Mouse (Mus musculus): ENCODE measurements around the gene Gm281.
"Not testable (repeated sequence)": the region's sequence is repeated elsewhere in the genome, so short reads cannot be mapped to it uniquely, and the experiment has no call there.

The Gm281 gene

GRCm38 (mm10) chr14:13914387-13915082 lies at the start of gene Gm281:
Gm281 (minus strand) TSS chr14:13914478.
- DNase-seq (ENCODE audit: low spot score): no peak

DNA sequence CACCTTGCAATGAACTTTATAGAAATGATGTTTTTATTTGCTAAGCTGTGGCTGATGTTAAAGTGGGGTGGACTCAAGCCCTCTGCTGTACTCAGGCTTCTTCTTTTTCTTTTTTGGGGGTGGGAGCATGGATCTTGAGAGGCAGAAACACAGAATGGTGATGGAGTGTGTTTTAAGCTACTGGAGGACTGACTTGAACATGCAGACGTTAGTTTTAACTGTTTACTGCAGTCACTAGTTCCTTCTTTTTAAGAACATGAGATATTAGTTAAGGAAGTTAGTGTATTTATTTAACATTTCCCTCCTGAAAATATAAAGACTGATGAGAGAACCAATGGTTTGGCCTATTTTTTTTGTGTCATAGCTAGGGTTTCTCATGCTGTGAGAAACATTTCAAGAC lies 49.2 kb upstream of the Gm281 start:
- DNase-seq (ENCODE audit: low spot score): no peak

GRCm38 (mm10) chr14:13962476-13962875 lies 48.2 kb upstream of the Gm281 start:
- no peak for DNase-seq (ENCODE audit: low spot score)

DNA sequence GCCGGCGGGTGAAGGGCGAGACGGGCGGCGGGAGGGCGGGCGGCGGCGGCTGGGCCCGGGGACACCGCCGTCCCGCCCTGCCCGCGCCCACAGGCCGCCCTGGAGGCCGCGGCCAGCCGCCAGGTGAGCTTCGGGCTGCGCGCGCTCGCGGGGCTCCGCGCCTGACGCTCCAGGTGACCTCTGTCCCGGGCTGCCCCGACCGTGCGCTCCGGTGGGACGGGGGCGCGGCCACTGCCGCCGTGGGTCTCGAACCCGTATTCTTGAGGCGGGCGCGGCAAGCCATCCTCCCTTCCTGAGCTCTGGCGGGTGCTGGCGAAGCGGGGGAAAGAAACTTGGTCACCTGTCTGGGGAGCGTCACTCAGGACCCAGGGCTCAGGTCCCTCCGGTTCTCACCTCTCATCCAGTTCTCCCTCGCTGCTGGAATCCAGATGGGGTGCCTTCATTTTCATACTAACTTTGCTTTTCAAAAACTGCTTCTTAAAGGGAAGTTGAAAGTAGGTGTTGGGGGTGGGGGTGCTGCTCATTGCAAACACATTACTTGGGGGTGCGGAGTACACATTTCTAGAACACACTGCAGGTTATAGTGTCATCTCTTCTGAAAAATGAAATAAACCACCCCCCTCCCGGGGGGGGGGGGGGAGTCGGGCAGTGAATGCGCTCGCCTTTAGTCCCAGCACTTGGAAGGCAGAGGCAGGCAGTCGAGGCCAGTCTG lies 47.3 kb upstream of the Gm281 start, which contains the start of the genes Atxn7 and Thoc7:
Gene Atxn7, plus strand, starts transcription at position 40 of the 712 bp plus-strand sequence.
Gene Thoc7, minus strand, starts transcription at position 452 of the 712 bp plus-strand sequence.
- DNase-seq (ENCODE audit: low spot score): no peak

- no peak for DNase-seq (ENCODE audit: low spot score)
These were observed 46.4 kb upstream of the Gm281 start for GRCm38 (mm10) chr14:13960482-13961325.

DNA sequence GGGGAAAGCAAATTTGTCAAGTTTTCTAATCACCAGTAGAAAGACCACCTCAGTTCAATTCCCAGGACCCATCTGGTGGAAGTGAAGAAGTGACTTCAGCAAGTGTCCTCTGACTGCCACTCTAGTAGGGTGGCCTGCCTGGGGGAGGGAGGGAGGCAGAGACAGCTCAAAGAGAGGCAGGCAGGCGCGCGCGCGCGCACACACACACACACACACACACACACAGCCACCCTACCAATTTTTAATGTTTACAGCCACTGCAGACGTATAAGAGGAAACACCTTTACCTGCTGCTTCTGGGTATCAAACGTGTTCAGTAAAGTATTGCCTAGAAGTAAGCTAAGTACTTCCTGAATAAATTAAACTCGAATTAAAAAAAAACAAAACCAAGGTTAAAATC lies 45.8 kb upstream of the Gm281 start:
- DNase-seq (ENCODE audit: low spot score): no peak

DNA sequence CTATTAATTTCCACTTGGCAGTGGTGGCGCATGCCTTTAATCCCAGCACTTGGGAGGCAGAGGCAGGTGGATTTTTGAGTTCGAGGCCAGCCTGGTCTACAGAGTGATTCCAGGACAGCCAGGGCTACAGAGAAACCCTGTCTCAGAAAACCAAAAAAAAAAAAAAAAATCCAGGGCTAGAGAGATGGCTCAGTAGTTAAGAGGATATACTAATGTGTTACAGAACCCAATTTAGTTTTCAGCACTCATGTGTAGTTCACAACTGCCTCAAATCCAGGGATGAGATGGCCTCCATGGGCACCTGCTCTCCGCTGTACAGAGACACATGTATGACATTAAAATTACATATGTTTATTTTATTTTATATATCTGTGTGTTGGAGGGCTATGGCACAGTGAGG lies 37.9 kb upstream of the Gm281 start:
- DNase-seq (ENCODE audit: low spot score): not testable (repeated sequence)

DNA sequence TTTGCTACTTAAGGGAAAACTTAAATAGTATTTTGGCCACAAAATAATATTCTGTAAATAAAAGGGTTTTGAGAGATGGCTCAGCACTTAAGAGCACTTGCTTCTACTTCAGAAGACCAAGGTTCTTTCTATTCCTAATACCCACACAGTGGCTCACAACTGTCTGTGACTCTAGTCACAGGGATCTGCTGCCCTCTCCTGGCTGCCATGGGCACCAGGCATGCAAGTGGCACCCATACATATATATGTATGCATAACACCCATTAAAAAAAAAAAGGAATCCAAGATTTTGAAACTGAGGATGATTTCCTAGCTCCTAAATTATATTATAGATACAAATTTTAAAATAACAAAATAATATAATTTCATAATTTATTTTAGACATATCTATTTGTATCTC lies 36.1 kb upstream of the Gm281 start:
- no peak for DNase-seq (ENCODE audit: low spot score)

DNA sequence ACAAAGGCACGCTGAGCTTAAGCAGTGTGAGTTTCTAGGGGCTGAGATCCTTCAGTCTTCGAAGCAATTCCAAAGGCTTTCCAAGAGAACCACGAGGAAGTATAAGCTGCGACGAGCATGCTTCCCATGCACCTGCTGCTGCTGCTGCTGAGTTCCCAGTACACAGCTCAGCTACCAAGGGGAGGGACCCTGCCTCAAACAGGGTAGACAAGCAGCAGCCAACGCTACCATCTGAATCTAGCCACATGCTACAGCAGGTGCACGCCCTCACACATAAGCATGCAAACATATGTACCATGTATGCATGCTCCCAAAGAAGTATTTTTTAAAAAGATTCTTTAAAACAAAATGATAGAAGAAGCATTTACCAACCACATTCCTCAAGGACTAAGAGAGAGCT lies 34.1 kb upstream of the Gm281 start:
- no peak for DNase-seq (ENCODE audit: low spot score)

DNA sequence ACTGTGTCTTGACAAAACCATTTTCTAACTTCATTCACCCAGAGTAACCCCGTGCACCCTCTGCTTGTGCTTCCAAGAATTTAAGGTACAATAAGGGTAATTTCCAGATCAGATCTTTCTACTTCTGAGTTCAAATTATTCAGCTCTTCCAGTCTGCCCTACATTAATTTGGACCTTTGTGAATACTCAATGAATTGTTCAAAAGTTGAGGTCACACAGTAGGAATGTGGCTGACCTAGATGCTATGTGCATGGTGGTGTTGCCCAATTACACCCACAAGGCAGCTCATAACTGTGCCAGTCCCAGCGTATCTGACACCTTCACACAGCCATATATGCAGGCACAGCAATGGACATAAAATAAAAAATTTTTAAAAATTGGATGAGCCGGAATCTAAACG lies 30.4 kb upstream of the Gm281 start:
- no peak for DNase-seq (ENCODE audit: low spot score)

DNA sequence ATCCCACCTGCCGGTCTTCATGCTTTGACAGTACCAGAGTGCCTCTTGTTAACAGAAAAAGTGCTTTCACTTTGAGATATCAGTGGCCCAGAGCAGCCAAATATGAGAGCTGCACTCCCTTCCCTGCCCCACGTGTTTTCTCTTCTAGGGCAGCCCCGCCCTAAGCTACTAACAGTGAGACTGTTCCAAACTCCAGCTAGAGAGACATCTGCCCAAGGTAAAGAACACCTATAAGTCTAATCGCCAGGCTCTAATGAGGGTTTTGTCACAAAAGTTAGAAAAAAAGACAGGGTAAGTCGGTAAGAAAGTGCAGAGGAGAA lies 19.7 kb upstream of the Gm281 start:
- no peak for DNase-seq (ENCODE audit: low spot score)

DNA sequence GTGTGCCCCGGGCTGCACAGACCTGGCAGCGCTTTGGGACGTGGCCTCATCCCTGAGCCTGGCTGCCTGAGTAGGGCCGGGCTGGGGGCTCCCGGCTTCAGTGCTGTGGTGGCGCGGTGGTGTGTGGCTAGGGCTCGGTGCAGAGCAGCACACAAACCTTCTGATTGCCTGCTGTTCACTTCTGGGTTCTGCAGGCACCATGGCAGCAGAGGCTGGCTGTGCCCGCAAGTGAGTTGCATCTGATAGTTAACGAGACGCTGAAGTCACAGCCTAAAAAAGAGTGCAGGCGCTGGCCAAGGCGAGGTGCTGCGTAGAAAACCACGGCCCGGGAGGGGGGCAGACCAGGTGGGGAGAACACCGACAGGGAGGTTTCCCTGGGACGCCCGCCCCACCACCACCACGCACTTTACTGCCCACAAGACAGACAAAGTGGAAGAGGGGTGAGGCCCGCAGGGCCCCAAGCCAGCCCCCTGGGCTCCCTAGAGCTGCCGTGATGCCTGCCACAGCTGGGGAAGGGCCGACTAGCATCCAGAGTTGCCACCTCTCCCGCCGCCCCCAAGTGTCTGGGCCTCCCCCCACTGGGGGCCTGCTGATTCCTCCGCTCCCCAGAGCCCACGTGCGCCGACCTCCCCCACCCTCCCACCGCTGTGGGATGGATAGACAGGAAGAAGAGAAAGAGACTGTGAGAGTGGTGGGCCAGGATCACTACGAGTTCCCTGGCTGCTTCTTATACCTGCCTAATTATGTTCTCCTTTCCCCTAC lies 19.2 kb upstream of the Gm281 start:
- no peak for DNase-seq (ENCODE audit: low spot score)

- no peak for DNase-seq (ENCODE audit: low spot score)
These were observed 3.4 kb upstream of the Gm281 start for GRCm38 (mm10) chr14:13917630-13918029.

DNA sequence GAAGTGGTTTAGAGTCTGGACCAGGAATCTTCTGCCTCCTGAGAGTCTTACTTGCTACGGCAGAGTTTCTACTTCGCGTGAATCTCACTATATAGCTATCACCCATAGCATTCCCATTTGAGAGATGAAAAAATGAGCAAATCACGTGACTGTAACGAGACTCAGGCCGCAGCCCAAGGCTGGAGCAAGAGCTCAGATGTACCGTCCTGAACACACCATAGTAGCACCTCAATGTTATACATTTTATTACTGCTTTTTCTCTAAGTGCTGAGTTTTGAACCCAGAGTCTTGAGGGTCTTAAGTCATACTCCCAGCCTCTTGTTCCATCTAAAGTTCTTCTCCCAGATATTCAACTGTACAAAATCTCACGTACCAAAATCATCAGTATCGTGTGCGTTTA lies 2.9 kb upstream of the Gm281 start:
- DNase-seq (ENCODE audit: low spot score): no peak

DNA sequence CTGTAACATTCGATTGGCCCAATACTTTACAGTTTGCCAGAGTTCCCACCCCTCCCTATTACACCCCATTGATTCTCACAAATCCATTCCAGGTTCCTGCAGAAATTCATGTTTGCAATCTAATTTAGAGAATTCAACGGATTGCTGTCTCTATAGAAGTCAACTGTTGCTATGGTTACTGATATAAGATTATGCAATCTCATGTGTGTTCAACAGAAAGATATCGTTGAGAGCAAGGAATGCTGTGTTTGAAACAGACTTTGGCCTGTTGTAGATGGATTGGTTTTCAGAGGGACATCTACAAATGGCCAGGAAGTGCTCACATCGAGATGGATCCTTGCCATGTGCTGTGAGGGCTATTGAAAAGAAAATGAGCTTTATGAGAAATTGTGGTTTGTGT lies 929 bp upstream of the Gm281 start:
- DNase-seq (ENCODE audit: low spot score): no peak

DNA sequence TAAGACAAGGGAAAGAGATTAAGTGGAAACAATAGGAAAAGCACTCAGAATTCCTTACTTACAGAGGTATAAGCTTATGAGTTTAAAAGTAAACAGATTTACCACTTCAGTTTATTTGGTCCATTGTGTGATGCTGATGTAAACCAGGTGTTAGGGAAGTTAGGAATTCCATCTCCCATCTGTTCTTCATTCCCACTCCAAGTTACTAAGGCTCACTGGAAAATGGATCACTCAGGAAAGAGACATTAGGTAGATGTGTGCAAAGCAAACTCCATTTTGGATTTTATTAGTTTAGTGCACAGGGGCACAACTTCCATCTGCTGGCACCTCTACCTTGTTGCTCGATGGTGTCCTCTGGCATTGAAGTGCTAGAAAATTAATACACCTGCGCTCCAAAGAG lies 4.1 kb downstream of the Gm281 start:
- no peak for DNase-seq (ENCODE audit: low spot score)

- DNase-seq (ENCODE audit: low spot score): no peak
These were observed 7.1 kb downstream of the Gm281 start for GRCm38 (mm10) chr14:13907145-13907544.

DNA sequence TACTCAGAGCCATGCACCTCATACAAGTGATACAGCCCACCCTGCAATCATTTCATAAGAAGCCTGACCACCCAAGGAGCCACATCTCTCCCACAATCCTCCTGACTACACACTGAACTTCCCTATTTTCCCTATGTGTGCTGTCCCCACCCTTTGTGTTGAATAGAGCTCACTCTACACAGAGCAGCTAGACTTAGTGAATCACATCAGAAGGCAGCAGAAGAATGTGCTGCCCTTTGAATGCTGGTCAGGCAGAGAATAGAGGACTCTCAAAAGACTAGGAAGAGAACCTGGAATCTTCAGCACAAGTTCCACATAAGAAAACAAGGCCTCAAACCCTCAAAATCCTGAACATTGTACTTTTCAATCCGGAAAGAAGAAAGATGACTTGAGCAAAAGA lies 7.8 kb downstream of the Gm281 start:
- no peak for DNase-seq (ENCODE audit: low spot score)

DNA sequence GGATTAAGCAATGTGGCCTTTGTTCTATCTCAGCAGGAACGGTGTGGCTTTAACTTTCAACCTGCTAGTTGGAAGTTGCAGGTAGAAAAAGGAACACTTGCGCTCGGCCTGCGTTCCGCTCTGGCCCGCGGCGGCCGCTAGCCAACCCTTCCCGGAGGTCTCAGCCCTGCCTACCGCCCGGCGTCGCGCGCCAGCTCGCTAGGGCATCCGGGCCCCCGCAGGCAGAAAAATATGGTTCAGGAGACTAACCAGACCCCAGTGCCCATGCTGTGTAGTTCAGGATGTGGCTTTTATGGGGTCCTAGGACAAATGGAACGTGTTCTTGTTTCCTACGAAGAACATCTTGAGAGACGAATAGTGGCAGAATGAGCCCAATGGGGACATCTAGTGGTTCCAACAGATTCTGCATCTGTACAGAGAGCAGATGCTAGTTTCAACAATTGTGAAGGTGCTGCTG lies 12.6 kb downstream of the Gm281 start:
- DNase-seq (ENCODE audit: low spot score): no peak

- DNase-seq (ENCODE audit: low spot score): no peak
These were observed 19.1 kb downstream of the Gm281 start for GRCm38 (mm10) chr14:13895198-13895597.

DNA sequence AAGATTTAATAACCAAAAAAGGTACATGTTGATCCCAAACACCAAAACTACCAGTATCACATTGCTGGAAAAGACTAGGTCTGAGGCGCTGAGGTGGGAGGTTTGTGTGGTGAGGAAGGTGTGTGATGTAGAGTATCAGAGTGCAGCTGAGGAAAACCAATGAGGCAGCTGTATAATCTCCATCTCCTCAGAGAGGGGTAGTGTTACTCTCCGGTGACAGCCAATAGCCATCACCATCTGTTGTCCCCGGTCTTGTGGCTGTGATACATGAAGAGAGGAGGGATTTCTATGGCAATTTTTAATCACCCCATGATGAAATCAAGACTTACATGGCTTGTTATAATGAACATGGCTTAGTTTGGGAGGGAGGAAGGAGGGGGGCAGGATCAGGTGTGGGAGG lies 20.5 kb downstream of the Gm281 start:
- no peak for DNase-seq (ENCODE audit: low spot score)

DNA sequence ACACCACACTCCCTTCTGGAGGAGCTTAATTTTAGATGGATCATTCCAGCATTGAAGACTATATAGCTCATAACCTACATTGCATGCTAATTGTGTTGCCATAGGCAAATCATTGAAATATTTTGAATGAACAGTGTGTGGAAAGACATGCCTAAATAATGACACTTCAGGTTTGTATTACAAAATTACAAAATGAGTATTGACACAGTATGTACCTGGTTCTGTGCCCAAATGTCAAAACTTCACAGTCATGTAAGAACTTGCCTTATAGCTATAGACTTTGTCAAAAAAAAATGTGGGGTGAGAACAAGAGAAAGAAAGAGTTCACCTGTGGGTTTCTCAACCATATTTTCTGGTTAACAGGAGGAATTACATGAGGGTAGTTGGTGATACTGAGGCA lies 52.9 kb downstream of the Gm281 start:
- DNase-seq (ENCODE audit: low spot score): no peak
